Mouse (Mus musculus): Measurements from ENCODE around the gene Reln.

Reln gene

GRCm38 (mm10) chr5:21933340-21934075, 411.0 kb downstream of the Reln start:
- ATAC-seq (ENCODE audit: low TSS enrichment): peak; percentile 85

- no peak for ATAC-seq (ENCODE audit: low TSS enrichment)
Measured at GRCm38 (mm10) chr5:21931151-21931550, 413.4 kb downstream of the Reln start.

- no peak for ATAC-seq (ENCODE audit: low TSS enrichment)
Measured at GRCm38 (mm10) chr5:21920310-21920709, 424.2 kb downstream of the Reln start.

GRCm38 (mm10) chr5:21919281-21919780, 425.2 kb downstream of the Reln start:
- ATAC-seq (ENCODE audit: low TSS enrichment): no peak

GRCm38 (mm10) chr5:21915973-21916372, 428.5 kb downstream of the Reln start:
- no peak for ATAC-seq (ENCODE audit: low TSS enrichment)

GRCm38 (mm10) chr5:21914776-21915175, 429.7 kb downstream of the Reln start:
- ATAC-seq (ENCODE audit: low TSS enrichment): no peak

GRCm38 (mm10) chr5:21912835-21913530, 431.5 kb downstream of the Reln start:
- peak; percentile 70; the same call in 1 of the 2 replicates for ATAC-seq (ENCODE audit: low TSS enrichment)

GRCm38 (mm10) chr5:21910726-21911125, 433.8 kb downstream of the Reln start:
- ATAC-seq (ENCODE audit: low TSS enrichment): no peak; the same call in 1 of the 2 replicates

- no peak for ATAC-seq (ENCODE audit: low TSS enrichment)
Measured at GRCm38 (mm10) chr5:21909713-21910112, 434.8 kb downstream of the Reln start.

- no peak for ATAC-seq (ENCODE audit: low TSS enrichment)
Measured at GRCm38 (mm10) chr5:21901411-21901810, 443.1 kb downstream of the Reln start.

- no peak for ATAC-seq (ENCODE audit: low TSS enrichment)
Measured at GRCm38 (mm10) chr5:21900891-21901290, 443.6 kb downstream of the Reln start.

- ATAC-seq (ENCODE audit: low TSS enrichment): no peak
Measured at GRCm38 (mm10) chr5:21898875-21899274, 445.6 kb downstream of the Reln start.

- no peak for ATAC-seq (ENCODE audit: low TSS enrichment)
Measured at GRCm38 (mm10) chr5:21896586-21896985, 447.9 kb downstream of the Reln start.

GRCm38 (mm10) chr5:21894168-21894567, 450.3 kb downstream of the Reln start:
- ATAC-seq (ENCODE audit: low TSS enrichment): peak; percentile 99

- peak; percentile 27; the same call in 1 of the 2 replicates for ATAC-seq (ENCODE audit: low TSS enrichment)
Measured at GRCm38 (mm10) chr5:21866750-21867149, 477.8 kb downstream of the Reln start.

- peak; percentile 99 for ATAC-seq (ENCODE audit: low TSS enrichment)
Measured at GRCm38 (mm10) chr5:21866311-21866712, 478.2 kb downstream of the Reln start.

- no peak for ATAC-seq (ENCODE audit: low TSS enrichment)
Measured at GRCm38 (mm10) chr5:21865346-21866107, 479.0 kb downstream of the Reln start, which contains the start of gene Slc26a5. Gene Slc26a5, minus strand, starts transcription at chr5:21865604.

GRCm38 (mm10) chr5:21858653-21859052, 485.8 kb downstream of the Reln start:
- no peak for ATAC-seq (ENCODE audit: low TSS enrichment)

GRCm38 (mm10) chr5:21851679-21852340, 492.7 kb downstream of the Reln start:
- peak; percentile 70; the same call in 1 of the 2 replicates for ATAC-seq (ENCODE audit: low TSS enrichment)

- no peak for ATAC-seq (ENCODE audit: low TSS enrichment)
Measured at GRCm38 (mm10) chr5:21847438-21847837, 497.1 kb downstream of the Reln start.

- ATAC-seq (ENCODE audit: low TSS enrichment): no peak
Measured at GRCm38 (mm10) chr5:21846616-21847290, 497.7 kb downstream of the Reln start.
